Mouse (Mus musculus) left cerebral cortex, adult 9 months (tissue): Measurements from ENCODE around the gene Mxd1.

Experiments used
- DNase-seq, 2 experiments: peaks; one replicate each; pipeline ENCODE4 v3.0.0; 2022; ENCODE audit warnings: low spot score in 2 of 2

The Mxd1 gene

DNA sequence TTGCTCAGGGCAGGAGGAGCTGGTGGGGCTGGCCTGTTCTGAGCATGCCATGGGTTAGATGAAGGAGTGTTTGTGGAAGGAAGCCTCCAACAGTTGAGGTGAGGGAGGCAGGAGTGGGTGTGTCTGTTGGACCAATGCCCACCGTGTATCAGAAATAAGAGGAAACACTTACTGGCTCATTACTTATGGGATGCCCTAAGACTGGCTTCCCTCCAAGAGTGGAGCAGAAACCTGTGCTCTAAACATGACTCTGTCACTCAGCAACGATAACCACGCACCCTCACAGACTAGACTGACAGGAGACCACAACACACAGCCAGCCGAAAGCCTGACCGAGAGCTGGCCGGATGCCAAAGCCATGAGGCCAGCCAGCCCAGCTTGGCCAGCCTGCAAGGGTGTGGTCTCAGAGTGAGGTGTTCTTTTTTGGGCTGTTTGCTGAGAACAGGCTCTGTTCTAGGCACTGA is 69.0 kb downstream of the Mxd1 start:
- DNase-seq: no peak

DNA sequence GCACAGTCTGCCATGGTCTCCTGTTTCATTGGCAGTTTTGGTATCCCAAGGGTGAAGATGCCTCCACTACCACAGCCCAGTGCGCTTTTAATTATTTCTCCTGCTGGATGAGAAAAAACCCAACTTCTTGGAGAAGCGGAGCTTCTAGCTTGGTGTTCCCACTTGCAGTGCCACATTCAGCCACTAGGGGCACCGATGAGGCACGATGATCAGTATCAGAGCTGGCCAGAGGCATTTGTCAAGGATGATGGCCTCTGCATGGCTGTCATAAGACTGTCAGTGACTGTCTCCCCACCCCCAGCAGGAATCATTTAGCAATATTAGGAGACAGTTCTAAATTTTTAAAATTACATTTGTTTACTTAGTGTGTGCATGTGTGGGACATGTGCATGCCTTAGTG is 69.8 kb downstream of the Mxd1 start:
- DNase-seq: peak in 1 of 2 experiments; percentile 89

DNA sequence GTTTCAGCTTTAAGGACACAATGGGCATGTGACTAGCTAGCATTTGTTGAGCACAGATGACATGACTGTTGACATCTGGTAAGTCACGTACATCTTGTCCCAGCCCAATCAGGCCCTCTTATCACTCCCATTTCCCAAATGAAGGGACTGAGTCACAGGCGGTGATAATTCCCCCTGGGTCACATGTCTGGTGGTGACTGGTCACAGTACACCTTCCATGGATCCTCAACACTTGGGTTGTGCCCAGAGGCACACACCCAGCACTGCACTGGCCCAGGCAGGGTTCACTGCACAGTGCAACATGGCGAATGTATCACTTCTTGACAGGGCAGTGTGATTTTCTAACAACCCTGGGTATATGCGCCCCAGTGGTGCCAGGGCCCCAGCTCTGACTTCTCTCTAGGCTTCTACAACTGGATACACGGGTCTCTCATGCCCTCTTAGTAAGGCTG is 70.2 kb downstream of the Mxd1 start:
- no peak for DNase-seq
